19 mouse cellular contexts compared by ENCODE assay signal in the genomic region with DNA sequence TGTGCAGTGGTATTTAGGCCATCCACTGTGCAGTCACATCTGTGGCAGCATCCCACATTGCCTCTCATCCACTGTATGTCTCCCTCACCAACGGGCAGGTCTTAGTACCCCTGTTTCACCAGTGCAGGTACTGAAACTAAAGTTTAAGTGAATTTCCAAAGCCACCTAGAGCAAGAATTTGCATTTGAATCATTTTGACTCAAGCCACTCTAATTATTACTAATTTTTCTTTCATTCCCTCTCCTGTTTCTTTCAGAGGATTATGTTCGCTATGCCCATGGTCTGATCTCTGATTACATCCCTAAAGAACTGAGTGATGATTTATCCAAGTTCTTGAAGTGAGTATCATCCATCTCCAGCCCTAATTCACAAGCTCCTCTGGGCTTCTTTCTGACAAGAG.
DNase-seq lines count a peak whose midpoint lies in the region; ATAC-seq and TF ChIP-seq lines count a peak whose summit lies in the region.
"Had no signal": no experiment of that assay in that cellular context is flagged by ENCODE, and none has a peak within 500 bp of the region (broad histone marks: within the 10 kb centered on the region; RNA-seq: fewer than 3 reads in every experiment).

No protein-coding gene starts in this region.

- no peak overlapping the region for H3K4me3 ChIP-seq in CH12.LX (replicated peaks in 1 of 3; ENCODE audit: low read depth in 2 of 3, low read length in 2 of 3, poor library complexity in 1 of 3)
- H3K4me3 ChIP-seq in midbrain, embryonic 15.5 days: no peak overlapping the region

- ATAC-seq in midbrain, embryonic 15.5 days (replicated peaks): no peak
- ATAC-seq: activated CD4-positive, CD25-positive, alpha-beta regulatory T cell, adult 4 months; CD4-positive, CD25-positive, alpha-beta regulatory T cell, adult 4 months; Patski had no signal

- H3K9me3 ChIP-seq in CH12.LX (replicated peaks; ENCODE audit: low read length): no peaks in the 10 kb centered on the region
- no peaks in the 10 kb centered on the region for H3K9me3 ChIP-seq in midbrain, embryonic 15.5 days
- H3K9me3 ChIP-seq: G1E had no signal

- peak; percentile 76 for DNase-seq in heart, adult 11 months
- no peak for DNase-seq in heart, adult 18-20 months
- no peak for DNase-seq in CH12.LX (ENCODE audit: extremely low read depth)
- DNase-seq: adrenal gland, adult 2 months; adrenal gland, adult 8-10 months; adrenal gland, postnatal 10 days; adrenal gland, postnatal 14 days; adrenal gland, postnatal 25 days; adrenal gland, postnatal 36 days; B cell, adult 2 months; cerebellum, adult 11 months; cerebellum, adult 11-12 months; cerebellum, adult 18-20 months; cerebellum, adult 2 months had no signal

- no peaks in the 10 kb centered on the region for H3K27me3 ChIP-seq in CH12.LX (replicated peaks)
- H3K27me3 ChIP-seq in midbrain, embryonic 15.5 days (replicated peaks): no peaks in the 10 kb centered on the region
- H3K27me3 ChIP-seq: Patski had no signal

- no peak overlapping the region for H3K9ac ChIP-seq in CH12.LX (ENCODE audit: insufficient read depth, low read depth)
- no peak overlapping the region for H3K9ac ChIP-seq in midbrain, embryonic 15.5 days

- TF ChIP-seq EP300 in CH12.LX (IDR thresholded peaks at IDR 0.05; ENCODE audit: low read length): peak; percentile 81

- WGBS in midbrain, embryonic 15.5 days: 92% methylated on average over 2 of the region's 2 CpGs

- no peak overlapping the region for H3K4me2 ChIP-seq in CH12.LX (ENCODE audit: insufficient read depth, low read depth, poor library complexity, severe bottlenecking)
- no peak overlapping the region for H3K4me2 ChIP-seq in midbrain, embryonic 15.5 days

- dilution Hi-C loops in CH12.LX (cut with MboI; ENCODE audit: extremely low pct_ligation_motif_present, extremely low pct_unique_long_range_greater_than_20kb, low sequenced_read_pairs): no loop called here

- no peak for TF ChIP-seq POLR2A in CH12.LX (IDR thresholded peaks at IDR 0.05; ENCODE audit: low read depth, low read length)

- H3K36me3 ChIP-seq in CH12.LX (replicated peaks in 1 of 2; ENCODE audit: control insufficient read depth in 1 of 2, insufficient read depth in 1 of 2, low read length in 1 of 2): peaks cover 12 to 83% of the 10 kb centered on the region in 2 experiments
- no peaks in the 10 kb centered on the region; the same call in 1 of the 2 replicates for H3K36me3 ChIP-seq in midbrain, embryonic 15.5 days (replicated peaks)

- no peak for TF ChIP-seq RAD21 in CH12.LX (IDR thresholded peaks at IDR 0.05; ENCODE audit: low read depth, low read length)

- H3K79me2 ChIP-seq in CH12.LX (replicated peaks; ENCODE audit: control insufficient read depth, extremely low read depth, insufficient read depth, poor library complexity, severe bottlenecking): no peaks in the 10 kb centered on the region

- no peak overlapping the region for H3K27ac ChIP-seq in CH12.LX (ENCODE audit: insufficient read depth, low read depth)
- no peak overlapping the region for H3K27ac ChIP-seq in midbrain, embryonic 15.5 days

- peaks cover 0 to 21% of the 10 kb centered on the region in 2 experiments; a peak in 2 of 4 replicates for H3K4me1 ChIP-seq in CH12.LX (ENCODE audit: control insufficient read depth in 1 of 2, insufficient read depth in 2 of 2)
- no peaks in the 10 kb centered on the region for H3K4me1 ChIP-seq in midbrain, embryonic 15.5 days

- TF ChIP-seq CTCF in CH12.LX (conservative IDR thresholded peaks at IDR 0.05 in 1 of 2, IDR thresholded peaks at IDR 0.05 in 1 of 2; ENCODE audit: low read depth in 2 of 2, low read length in 2 of 2): no peak

- in situ Hi-C loops in CH12.LX (cut with MboI; ENCODE audit: low pct_ligation_motif_present, low pct_unique_long_range_greater_than_20kb, low sequenced_read_pairs): no loop called here

TF ChIP-seq in CH12.LX, 34 proteins besides CTCF, POLR2A, EP300 and RAD21:
- TF ChIP-seq JUND (conservative IDR thresholded peaks at IDR 0.05; ENCODE audit: low read depth, low read length) (peak; percentile 75; the same call in 1 of the 2 replicates), GABPA (IDR thresholded peaks at IDR 0.05; ENCODE audit: insufficient replicate concordance, low read depth, low read length) (no peak), MYC (IDR thresholded peaks at IDR 0.05; ENCODE audit: low read depth, low read length) (no peak), SIN3A (IDR thresholded peaks at IDR 0.05; ENCODE audit: low read length) (no peak), NRF1 (IDR thresholded peaks at IDR 0.05; ENCODE audit: low read depth, low read length) (no peak), CHD1 (IDR thresholded peaks at IDR 0.05; ENCODE audit: low read depth, low read length) (no peak), JUN (IDR thresholded peaks at IDR 0.05; ENCODE audit: insufficient read depth, low read depth, low read length) (peak; percentile 27; the same call in 1 of the 2 replicates), ZKSCAN1 (IDR thresholded peaks at IDR 0.05; ENCODE audit: borderline replicate concordance, low read depth, low read length) (no peak), UBTF (IDR thresholded peaks at IDR 0.05; ENCODE audit: low read depth, low read length) (no peak), IRF4 (IDR thresholded peaks at IDR 0.05; ENCODE audit: low read depth, low read length) (peak; percentile 74), NELFE (IDR thresholded peaks at IDR 0.05; ENCODE audit: low read depth, low read length) (no peak), MXI1 (IDR thresholded peaks at IDR 0.05; ENCODE audit: low read depth, low read length) (no peak), HCFC1 (IDR thresholded peaks at IDR 0.05; ENCODE audit: low read depth, low read length) (no peak), RCOR1 (conservative IDR thresholded peaks at IDR 0.05; ENCODE audit: low read depth, low read length) (0 out of 2 replicates have a peak, but pooled peaks have one; percentile 35), ETS1 (conservative IDR thresholded peaks at IDR 0.05; ENCODE audit: low read depth, low read length) (no peak; the same call in 1 of the 2 replicates)
